Mouse (Mus musculus): ENCODE data around the gene Sos1. TPM values are rescaled to one million over a fixed set of nuclear protein-coding genes. Genes with fewer than 3 reads are reported as not detected.

The Sos1 gene
- polyA plus RNA-seq, 1 experiment from 2014 or later: 2.6 TPM

DNA sequence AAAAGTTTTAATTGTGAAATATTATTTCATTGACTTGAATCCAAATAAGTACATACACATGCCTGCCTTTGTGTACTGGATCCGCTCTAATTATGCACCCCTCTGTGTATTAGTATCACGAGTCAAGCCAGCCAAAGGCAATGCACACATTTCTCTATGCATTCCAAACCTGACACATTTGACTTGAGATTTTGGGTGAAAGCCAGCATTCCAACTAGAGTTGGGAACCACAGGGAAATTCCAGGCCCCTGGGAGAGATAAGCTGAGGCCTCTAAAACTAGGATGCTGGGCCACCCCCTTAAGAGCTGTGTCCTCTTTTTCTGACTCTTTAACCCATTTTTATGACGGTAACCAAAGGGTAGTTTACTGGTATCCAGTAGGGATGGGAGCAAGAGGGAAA, 8.7 kb upstream of the Sos1 start:
- Histone ChIP-seq H3K36me3 (ENCODE audit: insufficient read depth, low read length) (no peaks in the 10 kb centered on the region), H3K4me1 (ENCODE audit: insufficient read depth, low read depth, low read length) (no peaks in the 10 kb centered on the region), H3K27ac (ENCODE audit: low read length) (no peak overlapping the region), H3K4me2 (replicated peaks; ENCODE audit: low read depth, low read length) (no peak overlapping the region), H3K9me3 (ENCODE audit: low read length) (no peaks in the 10 kb centered on the region), H3K27me3 (replicated peaks; ENCODE audit: insufficient read depth, low read length) (no peaks in the 10 kb centered on the region), H3K9ac (replicated peaks; ENCODE audit: low read depth) (no peak overlapping the region), H3K4me3 (ENCODE audit: low read depth, low read length) (no peak overlapping the region)
- WGBS: 30% methylated on average over 3 of the region's 3 CpGs
- no peak for TF ChIP-seq EP300 (IDR thresholded peaks at IDR 0.05)
- TF ChIP-seq CTCF (IDR thresholded peaks at IDR 0.05): no peak
- DNase-seq (ENCODE audit: low spot score) (no peak), ATAC-seq (no peak)

DNA sequence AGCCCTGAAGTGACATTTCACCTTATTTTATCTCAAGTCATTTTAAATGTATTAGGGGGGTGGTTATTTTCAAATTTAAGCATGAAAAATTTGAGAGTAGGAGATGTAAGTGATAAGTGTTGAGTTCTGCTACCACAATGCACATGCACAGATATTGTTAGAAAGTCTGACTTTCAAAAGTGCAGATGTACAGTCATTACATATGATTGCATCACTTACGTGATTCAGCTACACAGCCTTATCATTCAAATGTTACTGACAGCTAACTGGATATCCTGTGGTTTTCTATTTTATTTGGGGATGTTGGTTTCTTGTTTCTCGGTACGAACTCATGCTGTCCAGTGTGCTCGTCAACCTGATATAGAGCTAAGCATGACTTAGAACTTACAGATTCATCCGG, 4.9 kb upstream of the Sos1 start:
- H3K36me3 ChIP-seq (ENCODE audit: insufficient read depth, low read length): no peaks in the 10 kb centered on the region
- no peak overlapping the region for H3K27ac ChIP-seq (ENCODE audit: low read length)
- no peaks in the 10 kb centered on the region for H3K27me3 ChIP-seq (replicated peaks; ENCODE audit: insufficient read depth, low read length)
- H3K9me3 ChIP-seq (ENCODE audit: low read length): no peaks in the 10 kb centered on the region
- H3K9ac ChIP-seq (replicated peaks; ENCODE audit: low read depth): no peak overlapping the region
- H3K4me1 ChIP-seq (ENCODE audit: insufficient read depth, low read depth, low read length): peaks cover 9% of the 10 kb centered on the region; the same call in 1 of the 2 replicates
- DNase-seq (ENCODE audit: low spot score) (no peak), ATAC-seq (no peak)
- H3K4me3 ChIP-seq (ENCODE audit: low read depth, low read length): no peak overlapping the region
- 88% methylated on average over 5 of the region's 5 CpGs for WGBS
- no peak for TF ChIP-seq EP300 (IDR thresholded peaks at IDR 0.05)
- no peak for TF ChIP-seq CTCF (IDR thresholded peaks at IDR 0.05)
- H3K4me2 ChIP-seq (replicated peaks; ENCODE audit: low read depth, low read length): no peak overlapping the region

DNA sequence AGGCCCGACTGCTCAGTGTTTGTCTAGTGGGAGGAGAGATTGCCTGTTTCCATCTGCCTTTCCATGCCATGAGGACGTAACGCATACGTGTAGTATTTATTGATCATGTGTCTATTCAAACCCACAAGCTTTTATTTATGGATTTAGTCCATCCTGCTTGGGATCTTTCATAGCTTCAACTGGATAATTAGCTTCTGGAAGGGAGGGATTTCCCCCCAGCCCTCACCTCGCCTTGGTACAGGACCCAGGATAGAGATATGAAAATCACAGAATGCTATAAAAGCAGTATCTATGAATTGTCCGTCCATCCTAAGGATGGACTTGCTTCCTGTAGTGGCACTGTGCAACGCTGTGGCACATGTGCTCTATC, 587 bp upstream of the Sos1 start:
- Histone ChIP-seq H3K4me3 (ENCODE audit: low read depth, low read length) (peak overlapping the region; percentile 94), H3K9ac (replicated peaks; ENCODE audit: low read depth) (no peak overlapping the region), H3K36me3 (ENCODE audit: insufficient read depth, low read length) (no peaks in the 10 kb centered on the region), H3K27me3 (replicated peaks; ENCODE audit: insufficient read depth, low read length) (no peaks in the 10 kb centered on the region), H3K27ac (ENCODE audit: low read length) (peak overlapping the region; percentile 95; the same call in 1 of the 2 replicates), H3K4me2 (replicated peaks; ENCODE audit: low read depth, low read length) (peak overlapping the region; percentile 85), H3K4me1 (ENCODE audit: insufficient read depth, low read depth, low read length) (peaks cover 9% of the 10 kb centered on the region; the same call in 1 of the 2 replicates), H3K9me3 (ENCODE audit: low read length) (no peaks in the 10 kb centered on the region)
- 29% methylated on average over 7 of the region's 7 CpGs for WGBS
- no peak for DNase-seq (ENCODE audit: low spot score)
- no peak for TF ChIP-seq EP300 (IDR thresholded peaks at IDR 0.05)
- TF ChIP-seq CTCF (IDR thresholded peaks at IDR 0.05): no peak
- ATAC-seq: no peak

DNA sequence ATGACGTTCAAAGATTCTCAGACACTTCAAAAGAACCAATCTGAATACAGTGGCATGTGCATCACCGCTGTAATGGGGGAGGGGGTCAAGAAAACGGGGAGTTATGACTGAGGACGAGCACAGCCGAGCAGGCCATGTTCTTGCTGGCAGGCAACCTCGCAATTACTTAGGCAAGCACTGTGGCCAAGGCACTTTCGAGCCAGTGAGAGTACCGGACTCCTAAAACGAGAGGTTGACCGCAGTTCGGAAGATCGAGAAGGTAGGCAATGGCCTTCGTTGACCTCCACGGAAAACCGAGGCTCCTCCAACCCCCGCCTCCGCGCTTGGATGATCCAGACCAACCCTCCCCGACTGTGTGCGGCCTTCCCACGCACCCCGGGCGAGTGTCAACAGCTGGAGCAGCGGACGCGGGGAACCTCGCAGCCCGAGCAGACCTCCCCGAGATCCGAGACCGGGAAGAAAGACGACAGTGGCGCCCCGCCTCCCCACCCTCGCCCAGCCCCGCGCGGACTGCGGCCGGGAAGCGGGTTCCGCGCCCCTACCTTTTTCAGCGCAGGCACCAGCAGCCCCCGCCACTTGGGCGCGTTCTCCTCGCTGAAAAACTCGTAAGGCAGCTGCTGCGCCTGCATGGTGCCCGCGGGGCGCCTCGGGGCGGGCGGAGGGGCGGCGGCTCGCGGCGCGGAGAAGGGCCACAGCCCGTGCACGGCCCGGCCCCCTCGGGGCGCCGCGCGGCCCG, 790 bp downstream of the Sos1 start:
- no peak for TF ChIP-seq CTCF (IDR thresholded peaks at IDR 0.05)
- TF ChIP-seq EP300 (IDR thresholded peaks at IDR 0.05): no peak
- Histone ChIP-seq H3K9ac (replicated peaks; ENCODE audit: low read depth) (peak overlapping the region; percentile 83), H3K9me3 (ENCODE audit: low read length) (no peaks in the 10 kb centered on the region), H3K27ac (ENCODE audit: low read length) (peak overlapping the region; percentile 95), H3K4me3 (ENCODE audit: low read depth, low read length) (peak overlapping the region; percentile 94), H3K4me1 (ENCODE audit: insufficient read depth, low read depth, low read length) (peaks cover 9% of the 10 kb centered on the region; the same call in 1 of the 2 replicates), H3K4me2 (replicated peaks; ENCODE audit: low read depth, low read length) (peak overlapping the region; percentile 85), H3K36me3 (ENCODE audit: insufficient read depth, low read length) (no peaks in the 10 kb centered on the region), H3K27me3 (replicated peaks; ENCODE audit: insufficient read depth, low read length) (no peaks in the 10 kb centered on the region)
- ATAC-seq (peak; percentile 56), DNase-seq (ENCODE audit: low spot score) (peak; percentile 56)
- 1% methylated on average over 45 of the region's 71 CpGs for WGBS

DNA sequence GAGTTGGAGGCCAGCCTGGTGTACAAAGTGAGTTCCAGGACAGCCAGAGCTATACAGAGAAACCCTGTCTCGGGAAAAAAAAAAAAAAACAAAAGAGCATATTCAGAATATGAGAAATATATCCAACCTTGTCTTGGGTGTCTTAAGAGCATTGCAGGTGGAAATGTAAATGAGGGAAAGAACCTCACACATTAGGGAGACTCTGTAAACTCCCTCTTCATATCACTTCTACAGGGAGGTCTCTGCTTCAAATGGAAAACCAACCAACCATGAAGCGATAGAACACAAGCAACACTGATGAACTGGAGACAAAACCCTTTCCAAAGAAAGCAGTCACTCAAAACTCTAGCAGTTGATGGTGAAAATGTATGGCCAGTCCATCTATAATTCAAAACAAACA, 2.6 kb downstream of the Sos1 start:
- 88% methylated on average over 2 of the region's 2 CpGs for WGBS
- no peak for DNase-seq (ENCODE audit: low spot score)
- Histone ChIP-seq H3K4me2 (replicated peaks; ENCODE audit: low read depth, low read length) (no peak overlapping the region), H3K36me3 (ENCODE audit: insufficient read depth, low read length) (no peaks in the 10 kb centered on the region), H3K27ac (ENCODE audit: low read length) (no peak overlapping the region), H3K4me3 (ENCODE audit: low read depth, low read length) (no peak overlapping the region), H3K4me1 (ENCODE audit: insufficient read depth, low read depth, low read length) (peaks cover 4% of the 10 kb centered on the region; the same call in 1 of the 2 replicates), H3K27me3 (replicated peaks; ENCODE audit: insufficient read depth, low read length) (no peaks in the 10 kb centered on the region), H3K9ac (replicated peaks; ENCODE audit: low read depth) (no peak overlapping the region), H3K9me3 (ENCODE audit: low read length) (no peaks in the 10 kb centered on the region)
- TF ChIP-seq EP300 (IDR thresholded peaks at IDR 0.05): no peak
- TF ChIP-seq CTCF (IDR thresholded peaks at IDR 0.05): no peak
- ATAC-seq: no peak

DNA sequence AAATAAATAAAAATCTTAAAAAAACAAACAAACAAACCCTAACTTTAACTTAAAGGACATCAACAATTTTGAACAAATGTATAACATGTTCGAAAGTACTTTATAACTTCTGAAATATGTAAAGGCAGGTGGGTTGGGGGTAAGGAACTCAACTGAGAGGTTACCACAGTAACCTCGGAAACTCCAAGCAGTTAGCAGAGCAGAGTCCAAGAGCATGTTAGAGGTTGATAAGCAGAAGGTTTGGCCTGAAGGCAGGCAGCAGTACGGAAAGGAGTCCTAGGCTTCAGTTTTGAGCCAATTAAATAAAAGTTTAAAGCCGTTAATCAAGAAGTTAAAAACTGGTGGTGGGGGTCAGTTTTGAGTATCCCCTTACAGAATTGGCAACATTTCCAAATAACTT, 3.8 kb downstream of the Sos1 start:
- ATAC-seq: no peak
- H3K4me3 ChIP-seq (ENCODE audit: low read depth, low read length): no peak overlapping the region
- H3K27ac ChIP-seq (ENCODE audit: low read length): no peak overlapping the region
- TF ChIP-seq EP300 (IDR thresholded peaks at IDR 0.05) (no peak), CTCF (IDR thresholded peaks at IDR 0.05) (no peak)
- DNase-seq (ENCODE audit: low spot score): no peak
- H3K9ac ChIP-seq (replicated peaks; ENCODE audit: low read depth): no peak overlapping the region
- 89% methylated on average over 4 of the region's 4 CpGs for WGBS
- no peak overlapping the region for H3K4me2 ChIP-seq (replicated peaks; ENCODE audit: low read depth, low read length)
- peaks cover 4% of the 10 kb centered on the region; the same call in 1 of the 2 replicates for H3K4me1 ChIP-seq (ENCODE audit: insufficient read depth, low read depth, low read length)
- H3K9me3 ChIP-seq (ENCODE audit: low read length): no peaks in the 10 kb centered on the region
- H3K36me3 ChIP-seq (ENCODE audit: insufficient read depth, low read length): no peaks in the 10 kb centered on the region
- no peaks in the 10 kb centered on the region for H3K27me3 ChIP-seq (replicated peaks; ENCODE audit: insufficient read depth, low read length)

All from lung, postnatal 0 days (tissue).